Comparison of ENCODE assay signal across 13 mouse cellular contexts in the genomic region with DNA sequence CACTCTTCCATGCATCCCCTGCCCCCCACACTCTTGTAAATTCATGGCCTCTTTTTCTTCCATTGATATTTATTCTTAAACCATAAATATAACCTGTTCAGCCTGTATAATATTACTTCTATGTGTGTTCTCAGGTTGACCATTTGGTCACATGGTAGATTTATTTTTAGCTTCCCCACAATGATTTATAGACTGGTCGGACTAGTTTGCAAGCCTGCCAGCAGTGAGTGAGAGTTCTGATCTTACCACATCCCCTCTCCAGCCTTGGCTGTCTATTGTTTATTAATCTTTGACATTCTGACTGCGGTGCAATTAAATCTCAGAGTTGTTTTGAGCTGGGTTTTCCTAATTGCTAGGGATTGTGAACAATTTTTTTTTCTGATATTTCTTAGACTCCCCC.
DNase-seq lines count a peak whose midpoint lies in the region; ATAC-seq lines count a peak whose summit lies in the region.
"Had no signal": no experiment of that assay in that cellular context is flagged by ENCODE, and none has a peak within 500 bp of the region (broad histone marks: within the 10 kb centered on the region; RNA-seq: fewer than 3 reads in every experiment).

No protein-coding gene starts in this region.

- 0 out of 2 replicates have a peak, but pooled peaks cover 2% of the 10 kb centered on the region for H3K4me1 ChIP-seq in intestine, embryonic 15.5 days (replicated peaks)
- H3K4me1 ChIP-seq in lung, embryonic 16.5 days (replicated peaks; ENCODE audit: control insufficient read depth, insufficient read depth, low read length) = peaks cover 25% of the 10 kb centered on the region
- 0 out of 2 replicates have a peak, but pooled peaks cover 3% of the 10 kb centered on the region for H3K4me1 ChIP-seq in midbrain, embryonic 10.5 days
- no peaks in the 10 kb centered on the region for H3K4me1 ChIP-seq in neural tube, embryonic 15.5 days
- H3K4me1 ChIP-seq: hindbrain, embryonic 15.5 days; neural tube, embryonic 12.5 days had no signal

- H3K4me2 ChIP-seq in intestine, embryonic 15.5 days (replicated peaks) = no peak overlapping the region
- no peak overlapping the region for H3K4me2 ChIP-seq in lung, embryonic 16.5 days (ENCODE audit: low read depth, low read length)
- no peak overlapping the region for H3K4me2 ChIP-seq in neural tube, embryonic 15.5 days
- H3K4me2 ChIP-seq: hindbrain, embryonic 15.5 days; liver, embryonic 12.5 days; midbrain, embryonic 11.5 days; neural tube, embryonic 12.5 days had no signal

- H3K9me3 ChIP-seq in intestine, embryonic 15.5 days = no peaks in the 10 kb centered on the region
- no peaks in the 10 kb centered on the region for H3K9me3 ChIP-seq in lung, embryonic 16.5 days (ENCODE audit: control insufficient read depth, low read length)
- no peaks in the 10 kb centered on the region for H3K9me3 ChIP-seq in midbrain, embryonic 10.5 days (replicated peaks)
- no peaks in the 10 kb centered on the region for H3K9me3 ChIP-seq in neural tube, embryonic 15.5 days (replicated peaks)
- H3K9me3 ChIP-seq: hindbrain, embryonic 15.5 days; liver, embryonic 12.5 days; neural tube, embryonic 12.5 days had no signal

- ATAC-seq in intestine, embryonic 15.5 days = peak; percentile 93
- peak; percentile 60; the same call in 1 of the 2 replicates for ATAC-seq in lung, embryonic 16.5 days (ENCODE audit: low read depth)
- ATAC-seq in neural tube, embryonic 15.5 days (ENCODE audit: low FRiP score) = no peak
- no peak for ATAC-seq in erythroid progenitor cell, adult 5-6 weeks (replicated peaks; ENCODE audit: low FRiP score, poor library complexity, severe bottlenecking)
- ATAC-seq: liver, embryonic 12.5 days had no signal

- H3K9ac ChIP-seq in intestine, embryonic 15.5 days = no peak overlapping the region
- no peak overlapping the region for H3K9ac ChIP-seq in lung, embryonic 16.5 days (ENCODE audit: low read length)
- no peak overlapping the region for H3K9ac ChIP-seq in neural tube, embryonic 15.5 days (replicated peaks)
- H3K9ac ChIP-seq: hindbrain, embryonic 15.5 days; liver, embryonic 12.5 days; neural tube, embryonic 12.5 days had no signal

- no peaks in the 10 kb centered on the region for H3K27me3 ChIP-seq in intestine, embryonic 15.5 days (replicated peaks)
- no peaks in the 10 kb centered on the region for H3K27me3 ChIP-seq in lung, embryonic 16.5 days (ENCODE audit: control insufficient read depth, insufficient read depth, low read depth, low read length)
- H3K27me3 ChIP-seq in midbrain, embryonic 10.5 days (ENCODE audit: low read depth, poor library complexity, severe bottlenecking) = no peaks in the 10 kb centered on the region
- no peaks in the 10 kb centered on the region for H3K27me3 ChIP-seq in neural tube, embryonic 15.5 days (replicated peaks)
- H3K27me3 ChIP-seq: hindbrain, embryonic 15.5 days; liver, embryonic 12.5 days; neural tube, embryonic 12.5 days had no signal

- WGBS in intestine, embryonic 15.5 days = 42% methylated on average over 2 of the region's 2 CpGs
- WGBS in lung, embryonic 16.5 days = 21% methylated on average over 2 of the region's 2 CpGs
- WGBS in midbrain, embryonic 10.5 days = 85% methylated on average over 2 of the region's 2 CpGs
- 80% methylated on average over 2 of the region's 2 CpGs for whole genome bisulfite sequencing in neural tube, embryonic 15.5 days

- H3K4me3 ChIP-seq in intestine, embryonic 15.5 days (replicated peaks) = no peak overlapping the region
- H3K4me3 ChIP-seq in lung, embryonic 16.5 days (ENCODE audit: low read length) = no peak overlapping the region
- no peak overlapping the region for H3K4me3 ChIP-seq in midbrain, embryonic 10.5 days
- no peak overlapping the region for H3K4me3 ChIP-seq in neural tube, embryonic 15.5 days (replicated peaks)
- H3K4me3 ChIP-seq: hindbrain, embryonic 15.5 days; liver, embryonic 12.5 days; neural tube, embryonic 12.5 days had no signal

- H3K36me3 ChIP-seq in intestine, embryonic 15.5 days = peaks cover 10% of the 10 kb centered on the region
- peaks cover 22% of the 10 kb centered on the region for H3K36me3 ChIP-seq in lung, embryonic 16.5 days (ENCODE audit: control insufficient read depth, insufficient read depth, low read length)
- H3K36me3 ChIP-seq in midbrain, embryonic 10.5 days = peaks cover 28% of the 10 kb centered on the region
- H3K36me3 ChIP-seq in neural tube, embryonic 15.5 days = peaks cover 14% of the 10 kb centered on the region

- H3K27ac ChIP-seq in intestine, embryonic 15.5 days = no peak overlapping the region
- H3K27ac ChIP-seq in lung, embryonic 16.5 days (ENCODE audit: low read length) = no peak overlapping the region
- H3K27ac ChIP-seq in midbrain, embryonic 10.5 days (replicated peaks) = no peak overlapping the region
- H3K27ac ChIP-seq in neural tube, embryonic 15.5 days (replicated peaks) = no peak overlapping the region
- H3K27ac ChIP-seq: hindbrain, embryonic 15.5 days; liver, embryonic 12.5 days; neural tube, embryonic 12.5 days had no signal

- DNase-seq in adrenal gland, postnatal 10 days = peak; percentile 16
- DNase-seq in adrenal gland, postnatal 4 days (ENCODE audit: low spot score in 2 of 2) = no peak
- peak; percentile 52 for DNase-seq in 3T3-L1 (ENCODE audit: low read depth, low spot score)
- DNase-seq in midbrain, embryonic 10.5 days (ENCODE audit: low spot score) = no peak
- DNase-seq: cerebellum, adult 9-10 months had no signal

Comparison
In these comparisons a context has a peak if more than half of its experiments do, and no peak if none do; other contexts are left out.
1. DNase-seq: peak in adrenal gland, postnatal 10 days (single experiment) and 3T3-L1 (single experiment); none in adrenal gland, postnatal 4 days (0 of 2) and midbrain, embryonic 10.5 days (single experiment).
2. ATAC-seq: peak in intestine, embryonic 15.5 days (single experiment) and lung, embryonic 16.5 days (single experiment); none in neural tube, embryonic 15.5 days (single experiment) and erythroid progenitor cell, adult 5-6 weeks (single experiment).